Mouse (Mus musculus): ENCODE measurements around the gene Prrt3.

Prrt3 gene

GRCm38 (mm10) chr6:113501388-113502084, at the start of gene Prrt3:
TSS of gene Prrt3 (minus strand) at chr6:113501931.
- DNase-seq (ENCODE audit: low read depth, low spot score), result no peak

- DNase-seq (ENCODE audit: low read depth, low spot score), result no peak
Observed at GRCm38 (mm10) chr6:113543906-113544481, 42.3 kb upstream of the Prrt3 start.

- DNase-seq (ENCODE audit: low read depth, low spot score), result no peak
Observed at GRCm38 (mm10) chr6:113541610-113542009, 39.9 kb upstream of the Prrt3 start.

- no peak for DNase-seq (ENCODE audit: low read depth, low spot score)
Observed at GRCm38 (mm10) chr6:113534886-113535285, 33.2 kb upstream of the Prrt3 start.

GRCm38 (mm10) chr6:113531840-113532404, 30.2 kb upstream of the Prrt3 start:
- no peak for DNase-seq (ENCODE audit: low read depth, low spot score)

GRCm38 (mm10) chr6:113530932-113531839, 29.5 kb upstream of the Prrt3 start, which contains the start of the genes Emc3 and Fancd2:
TSS of gene Emc3 (minus strand) at chr6:113531652.
TSS of gene Fancd2 (plus strand) at chr6:113531682.
- peak; percentile 75 for DNase-seq (ENCODE audit: low read depth, low spot score)

- DNase-seq (ENCODE audit: low read depth, low spot score), result no peak
Observed at GRCm38 (mm10) chr6:113523420-113523819, 21.7 kb upstream of the Prrt3 start.

- no peak for DNase-seq (ENCODE audit: low read depth, low spot score)
Observed at GRCm38 (mm10) chr6:113522310-113522709, 20.6 kb upstream of the Prrt3 start.

GRCm38 (mm10) chr6:113517434-113518080, 15.8 kb upstream of the Prrt3 start:
- DNase-seq (ENCODE audit: low read depth, low spot score), result no peak

GRCm38 (mm10) chr6:113514600-113514999, 12.9 kb upstream of the Prrt3 start:
- DNase-seq (ENCODE audit: low read depth, low spot score), result no peak

GRCm38 (mm10) chr6:113513944-113514343, 12.2 kb upstream of the Prrt3 start:
- no peak for DNase-seq (ENCODE audit: low read depth, low spot score)

- DNase-seq (ENCODE audit: low read depth, low spot score), result no peak
Observed at GRCm38 (mm10) chr6:113508947-113509280, 7.2 kb upstream of the Prrt3 start.

GRCm38 (mm10) chr6:113508272-113508946, 6.7 kb upstream of the Prrt3 start:
- DNase-seq (ENCODE audit: low read depth, low spot score), result no peak

- DNase-seq (ENCODE audit: low read depth, low spot score), result no peak
Observed at GRCm38 (mm10) chr6:113507130-113507529, 5.4 kb upstream of the Prrt3 start.

- DNase-seq (ENCODE audit: low read depth, low spot score), result no peak
Observed at GRCm38 (mm10) chr6:113505689-113506088, 4.0 kb upstream of the Prrt3 start.

- no peak for DNase-seq (ENCODE audit: low read depth, low spot score)
Observed at GRCm38 (mm10) chr6:113502801-113503200, 1.1 kb upstream of the Prrt3 start.

GRCm38 (mm10) chr6:113499346-113499745, 2.4 kb downstream of the Prrt3 start:
- no peak for DNase-seq (ENCODE audit: low read depth, low spot score)

GRCm38 (mm10) chr6:113495071-113495675, 6.6 kb downstream of the Prrt3 start:
- DNase-seq (ENCODE audit: low read depth, low spot score), result no peak

- DNase-seq (ENCODE audit: low read depth, low spot score), result peak; percentile 49
Observed at GRCm38 (mm10) chr6:113494258-113494788, 7.4 kb downstream of the Prrt3 start.
